Mouse (Mus musculus): ENCODE results near the gene Gpr162.

DNA sequence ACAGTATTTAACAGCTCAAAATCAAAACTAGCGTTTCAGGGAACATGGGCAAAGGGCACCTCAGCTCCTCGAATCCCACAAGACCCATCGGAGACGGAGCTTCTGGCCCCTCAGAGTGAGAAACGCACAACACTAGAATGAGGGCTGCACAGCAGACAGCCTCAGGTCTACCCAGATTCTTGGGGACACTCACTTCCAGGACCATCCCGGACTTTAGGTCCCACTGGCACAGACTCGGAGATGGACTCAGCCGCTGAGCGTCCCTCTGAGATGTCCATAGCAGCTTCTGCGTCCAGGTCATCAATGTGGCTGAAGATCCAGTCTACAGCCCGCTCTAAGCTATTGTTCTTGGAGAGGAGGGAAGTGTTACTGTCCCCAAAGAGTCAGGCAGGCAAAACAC is 46.7 kb downstream of the Gpr162 start:
- TF ChIP-seq CTCF (IDR thresholded peaks at IDR 0.05; ENCODE audit: low read depth, low read length) (no peak), POLR2A (IDR thresholded peaks at IDR 0.05; ENCODE audit: borderline replicate concordance, low read depth, low read length) (no peak)
